Mouse (Mus musculus) intestine, embryonic 15.5 days (tissue): ENCODE results near the gene Tent5c. TPM values are rescaled to one million over a fixed set of nuclear protein-coding genes. Genes with fewer than 3 reads are reported as not detected.
"Not testable (repeated sequence)": the region's sequence is repeated elsewhere in the genome, so short reads cannot be mapped to it uniquely, and the experiment has no call there.

Experiments
- ATAC-seq: fragments of 200-750 bp; cut with Nextera tagmentation; 2 replicates; pipeline ENCODE4 v1.8.0; 2017; ENCODE audit warnings: moderate TSS enrichment, moderate library complexity
- H3K27ac ChIP-seq: fragments of 300-500 bp; sonication (generic); 2 replicates; pipeline ENCODE4 v1.5.1; 2015; ENCODE audit warnings: mild to moderate bottlenecking, inconsistent platforms
- H3K27me3 ChIP-seq: fragments of 300-500 bp; sonication (generic); replicated peaks from 2 replicates; pipeline ENCODE4 v1.6.1; 2015; ENCODE audit warnings: inconsistent platforms
- H3K36me3 ChIP-seq: fragments of 300-500 bp; sonication (generic); 2 replicates; pipeline ENCODE4 v1.6.1; 2015; ENCODE audit warnings: inconsistent platforms
- H3K4me1 ChIP-seq: fragments of 300-500 bp; sonication (generic); replicated peaks from 2 replicates; pipeline ENCODE4 v1.6.1; 2015; ENCODE audit warnings: inconsistent platforms
- H3K4me2 ChIP-seq: fragments of 300-500 bp; sonication (generic); replicated peaks from 2 replicates; pipeline ENCODE4 v1.6.1; 2015; ENCODE audit warnings: mild to moderate bottlenecking, inconsistent platforms
- H3K4me3 ChIP-seq: fragments of 300-500 bp; sonication (generic); replicated peaks from 2 replicates; pipeline ENCODE4 v1.5.1; 2015; ENCODE audit warnings: inconsistent platforms
- H3K9ac ChIP-seq: fragments of 300-500 bp; sonication (generic); 2 replicates; pipeline ENCODE4 v1.6.1; 2015; ENCODE audit warnings: inconsistent platforms
- H3K9me3 ChIP-seq: fragments of 300-500 bp; sonication (generic); 2 replicates; pipeline ENCODE4 v1.6.1; 2016; ENCODE audit warnings: inconsistent platforms
- WGBS: fragments of 180-500 bp; shearing (Covaris S2); methylation state at CpG from one replicate; pipeline ENCODE4 v1.1.7; 2015; 5-methylcytosine and 5-hydroxymethylcytosine counted together
- polyA plus RNA-seq: library from polyadenylated mRNA; unstranded; fragments of >200 nt; fragmentation: Nextera tagmentation; extraction: Ambion mirVana; gene quantifications from 2 replicates; pipeline ENCODE4 v1.2.1, GENCODE M21; 2015

Tent5c gene
- polyA plus RNA-seq, 1 experiment from 2014 or later: 11.1 TPM

- H3K9ac ChIP-seq: no peak overlapping the region
- WGBS: 48% methylated on average over 4 of the region's 4 CpGs
- no peaks in the 10 kb centered on the region for H3K9me3 ChIP-seq
- peak; percentile 82 for ATAC-seq
- no peak overlapping the region for H3K27ac ChIP-seq
- H3K27me3 ChIP-seq: no peaks in the 10 kb centered on the region
- H3K4me3 ChIP-seq: no peak overlapping the region
- H3K4me1 ChIP-seq: no peaks in the 10 kb centered on the region
- H3K36me3 ChIP-seq: no peaks in the 10 kb centered on the region
- no peak overlapping the region for H3K4me2 ChIP-seq
Measured at GRCm38 (mm10) chr3:100429667-100430066, 59.5 kb downstream of the Tent5c start.

- WGBS: 53% methylated on average over 6 of the region's 6 CpGs
- H3K4me3 ChIP-seq: no peak overlapping the region
- no peaks in the 10 kb centered on the region for H3K27me3 ChIP-seq
- H3K4me1 ChIP-seq: no peaks in the 10 kb centered on the region
- no peaks in the 10 kb centered on the region for H3K36me3 ChIP-seq
- H3K4me2 ChIP-seq: no peak overlapping the region
- H3K9me3 ChIP-seq: no peaks in the 10 kb centered on the region
- no peak overlapping the region for H3K27ac ChIP-seq
- H3K9ac ChIP-seq: no peak overlapping the region
- ATAC-seq: peak; percentile 56
Measured at GRCm38 (mm10) chr3:100427548-100427947, 61.6 kb downstream of the Tent5c start.

GRCm38 (mm10) chr3:100422392-100423167, 66.5 kb downstream of the Tent5c start:
- Histone ChIP-seq H3K27me3 (no peaks in the 10 kb centered on the region), H3K9me3 (no peaks in the 10 kb centered on the region), H3K27ac (no peak overlapping the region), H3K9ac (no peak overlapping the region), H3K4me3 (no peak overlapping the region), H3K36me3 (no peaks in the 10 kb centered on the region), H3K4me1 (no peaks in the 10 kb centered on the region), H3K4me2 (no peak overlapping the region)
- 56% methylated on average over 10 of the region's 10 CpGs for WGBS
- no peak for ATAC-seq

- ATAC-seq: no peak
- no peak overlapping the region for H3K9ac ChIP-seq
- H3K9me3 ChIP-seq: no peaks in the 10 kb centered on the region
- no peaks in the 10 kb centered on the region for H3K4me1 ChIP-seq
- no peaks in the 10 kb centered on the region for H3K36me3 ChIP-seq
- H3K4me3 ChIP-seq: no peak overlapping the region
- H3K27me3 ChIP-seq: no peaks in the 10 kb centered on the region
- WGBS: 83% methylated on average over 6 of the region's 6 CpGs
- H3K4me2 ChIP-seq: no peak overlapping the region
- no peak overlapping the region for H3K27ac ChIP-seq
Measured at GRCm38 (mm10) chr3:100421354-100421753, 67.8 kb downstream of the Tent5c start.

GRCm38 (mm10) chr3:100420691-100421056, 68.5 kb downstream of the Tent5c start:
- Histone ChIP-seq H3K36me3 (no peaks in the 10 kb centered on the region), H3K9me3 (no peaks in the 10 kb centered on the region), H3K4me1 (no peaks in the 10 kb centered on the region), H3K4me3 (no peak overlapping the region), H3K9ac (no peak overlapping the region), H3K27me3 (no peaks in the 10 kb centered on the region), H3K4me2 (no peak overlapping the region), H3K27ac (no peak overlapping the region)
- 56% methylated on average over 5 of the region's 5 CpGs for WGBS
- no peak for ATAC-seq

- no peaks in the 10 kb centered on the region for H3K36me3 ChIP-seq
- no peak overlapping the region for H3K27ac ChIP-seq
- H3K4me2 ChIP-seq: no peak overlapping the region
- H3K9me3 ChIP-seq: no peaks in the 10 kb centered on the region
- WGBS: 76% methylated on average over 10 of the region's 10 CpGs
- no peaks in the 10 kb centered on the region for H3K4me1 ChIP-seq
- no peak for ATAC-seq
- no peak overlapping the region for H3K9ac ChIP-seq
- no peak overlapping the region for H3K4me3 ChIP-seq
- no peaks in the 10 kb centered on the region for H3K27me3 ChIP-seq
Measured at GRCm38 (mm10) chr3:100419962-100420690, 69.0 kb downstream of the Tent5c start.

- Histone ChIP-seq H3K4me3 (no peak overlapping the region), H3K9ac (no peak overlapping the region), H3K27ac (no peak overlapping the region), H3K4me2 (no peak overlapping the region), H3K9me3 (no peaks in the 10 kb centered on the region), H3K4me1 (no peaks in the 10 kb centered on the region), H3K36me3 (no peaks in the 10 kb centered on the region), H3K27me3 (no peaks in the 10 kb centered on the region)
- 67% methylated on average over 1 of the region's 1 CpGs for WGBS
- peak; percentile 49 for ATAC-seq
Measured at GRCm38 (mm10) chr3:100418387-100418786, 70.7 kb downstream of the Tent5c start.

- Histone ChIP-seq H3K4me3 (no peak overlapping the region), H3K9ac (no peak overlapping the region), H3K9me3 (no peaks in the 10 kb centered on the region), H3K4me1 (no peaks in the 10 kb centered on the region), H3K27ac (no peak overlapping the region), H3K4me2 (no peak overlapping the region), H3K36me3 (no peaks in the 10 kb centered on the region), H3K27me3 (no peaks in the 10 kb centered on the region)
- WGBS: 42% methylated on average over 10 of the region's 10 CpGs
- ATAC-seq: no peak
Measured at GRCm38 (mm10) chr3:100417772-100418311, 71.3 kb downstream of the Tent5c start.

GRCm38 (mm10) chr3:100415671-100416070, 73.5 kb downstream of the Tent5c start:
- no peak overlapping the region for H3K4me2 ChIP-seq
- H3K36me3 ChIP-seq: no peaks in the 10 kb centered on the region
- no peak overlapping the region for H3K27ac ChIP-seq
- WGBS: 74% methylated on average over 5 of the region's 5 CpGs
- no peaks in the 10 kb centered on the region for H3K27me3 ChIP-seq
- ATAC-seq: no peak
- no peak overlapping the region for H3K9ac ChIP-seq
- H3K4me1 ChIP-seq: no peaks in the 10 kb centered on the region
- no peak overlapping the region for H3K4me3 ChIP-seq
- no peaks in the 10 kb centered on the region for H3K9me3 ChIP-seq

GRCm38 (mm10) chr3:100413586-100413985, 75.5 kb downstream of the Tent5c start:
- not testable (repeated sequence) for H3K4me3 ChIP-seq, H3K9ac ChIP-seq, ATAC-seq, H3K27me3 ChIP-seq, H3K4me1 ChIP-seq, H3K9me3 ChIP-seq, H3K36me3 ChIP-seq, H3K27ac ChIP-seq, H3K4me2 ChIP-seq
- WGBS: 96% methylated on average over 3 of the region's 3 CpGs

GRCm38 (mm10) chr3:100411945-100412344, 77.2 kb downstream of the Tent5c start:
- no peak overlapping the region for H3K9ac ChIP-seq
- H3K27ac ChIP-seq: no peak overlapping the region
- WGBS: 65% methylated on average over 7 of the region's 7 CpGs
- no peak overlapping the region for H3K4me3 ChIP-seq
- H3K9me3 ChIP-seq: no peaks in the 10 kb centered on the region
- H3K27me3 ChIP-seq: no peaks in the 10 kb centered on the region
- H3K4me1 ChIP-seq: no peaks in the 10 kb centered on the region
- ATAC-seq: no peak
- no peaks in the 10 kb centered on the region for H3K36me3 ChIP-seq
- H3K4me2 ChIP-seq: no peak overlapping the region

- Histone ChIP-seq H3K4me3 (no peak overlapping the region), H3K27ac (no peak overlapping the region), H3K27me3 (no peaks in the 10 kb centered on the region), H3K9ac (no peak overlapping the region), H3K36me3 (no peaks in the 10 kb centered on the region), H3K9me3 (no peaks in the 10 kb centered on the region), H3K4me1 (no peaks in the 10 kb centered on the region), H3K4me2 (no peak overlapping the region)
- ATAC-seq: no peak
- WGBS: 82% methylated on average over 2 of the region's 2 CpGs
Measured at GRCm38 (mm10) chr3:100409280-100409679, 79.8 kb downstream of the Tent5c start.
